Mouse (Mus musculus) bone marrow, adult 2 months (tissue): Measurements from ENCODE around the gene P4ha3.

Source experiments
- CTCF ChIP-seq: fragments of 200-500 bp; IDR thresholded peaks from 2 replicates; pipeline ENCODE4 v1.5.1; 2011; ENCODE audit warnings: low read length, control low read depth; ENCODE audit not compliant: control insufficient read depth, insufficient read depth
- POLR2A ChIP-seq: fragments of 200-500 bp; IDR thresholded peaks from 2 replicates; pipeline ENCODE4 v1.6.1; 2011; ENCODE audit warnings: low read depth, mild to moderate bottlenecking, control low read depth, low read length, borderline replicate concordance; ENCODE audit not compliant: control insufficient read depth

GRCm38 (mm10) chr7:100288622-100289021 lies 3.3 kb downstream of the P4ha3 start:
- TF ChIP-seq CTCF (no peak), POLR2A (no peak)
